In the genomic region with DNA sequence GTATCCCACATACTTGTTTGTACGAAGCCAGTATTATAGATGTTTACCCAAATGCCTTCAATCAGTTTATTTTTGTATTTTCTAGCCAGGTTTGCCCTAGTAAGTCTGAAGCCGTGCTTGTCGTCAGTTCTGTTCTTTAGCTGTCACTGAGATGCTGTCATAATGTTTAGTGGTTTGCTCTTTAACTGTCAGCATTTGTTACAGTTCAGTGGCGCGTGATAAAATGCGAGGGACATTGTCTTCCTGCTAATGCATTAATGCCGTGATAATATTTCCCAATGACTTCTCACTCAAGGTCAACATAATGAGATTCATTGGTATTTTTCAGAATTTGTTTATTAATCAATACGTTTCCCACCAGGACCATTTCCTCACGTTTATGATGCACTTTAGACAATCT, we compare ENCODE assay signal across 22 mouse cellular contexts.
"Had no signal": no experiment of that assay in that cellular context is flagged by ENCODE, and none has a peak within 500 bp of the region (broad histone marks: within the 10 kb centered on the region; RNA-seq: fewer than 3 reads in every experiment).

No protein-coding gene starts in this region.

- H3K9me3 ChIP-seq: limb, embryonic 12.5 days; limb, embryonic 15.5 days had no signal

- H3K9ac ChIP-seq: limb, embryonic 12.5 days; limb, embryonic 15.5 days; liver, embryonic 14.5 days; liver, postnatal 0 days; lung, embryonic 14.5 days; neural tube, embryonic 12.5 days had no signal

- DNase-seq: kidney, adult 18-20 months; kidney, adult 9 months; kidney, postnatal 14 days; kidney, postnatal 4 days; left cerebral cortex, postnatal 4 days; liver, postnatal 0 days; right cerebral cortex, adult 18-20 months; right cerebral cortex, postnatal 14 days; right cerebral cortex, postnatal 4 days; thymus, adult 2 months; thymus, postnatal 14 days; thymus, postnatal 4 days had no signal

- H3K4me3 ChIP-seq: limb, embryonic 12.5 days; limb, embryonic 15.5 days; neural tube, embryonic 12.5 days had no signal

- ATAC-seq: liver, postnatal 0 days; lung, postnatal 0 days had no signal

- H3K4me1 ChIP-seq: limb, embryonic 12.5 days; limb, embryonic 15.5 days; neural tube, embryonic 12.5 days had no signal

- H3K27ac ChIP-seq: limb, embryonic 12.5 days; limb, embryonic 15.5 days; liver, embryonic 14.5 days; macrophage; neural tube, embryonic 12.5 days; stomach, postnatal 0 days had no signal

- H3K4me2 ChIP-seq: limb, embryonic 12.5 days; limb, embryonic 15.5 days; liver, embryonic 11.5 days; lung, embryonic 14.5 days; midbrain, embryonic 11.5 days; neural tube, embryonic 12.5 days had no signal

- H3K27me3 ChIP-seq: limb, embryonic 12.5 days; limb, embryonic 15.5 days; neural tube, embryonic 12.5 days had no signal
